Mouse (Mus musculus): ENCODE measurements around the gene Mrpl21. TPM values are rescaled to one million over a fixed set of nuclear protein-coding genes. Genes with fewer than 3 reads are reported as not detected.

The Mrpl21 gene
- total and polyA plus RNA-seq, 2 experiments from 2014 or later, result 65.7 to 93.8 TPM

- WGBS, result 85% methylated on average over 3 of the region's 3 CpGs
- ATAC-seq (no peak), DNase-seq (ENCODE audit: low spot score) (no peak)
- no peak overlapping the region for H3K9ac ChIP-seq (replicated peaks; ENCODE audit: low read length)
- no peaks in the 10 kb centered on the region for H3K9me3 ChIP-seq (ENCODE audit: low read length)
- H3K4me2 ChIP-seq (ENCODE audit: low read depth, low read length), result no peak overlapping the region
- no peak overlapping the region for H3K4me3 ChIP-seq (ENCODE audit: low read length)
- peak; percentile 43 for TF ChIP-seq CTCF (IDR thresholded peaks at IDR 0.05; ENCODE audit: low read depth)
- H3K27ac ChIP-seq, result no peak overlapping the region
- H3K27me3 ChIP-seq (ENCODE audit: insufficient read depth, low read length), result peaks cover 13% of the 10 kb centered on the region
- H3K4me1 ChIP-seq (ENCODE audit: insufficient read depth, low read length), result peaks cover 15% of the 10 kb centered on the region
- H3K36me3 ChIP-seq (ENCODE audit: insufficient read depth, low read length), result no peaks in the 10 kb centered on the region
Measured at GRCm38 (mm10) chr19:3320801-3321200, 38.1 kb downstream of the Mrpl21 start.

GRCm38 (mm10) chr19:3321617-3322016 is 38.9 kb downstream of the Mrpl21 start:
- H3K4me3 ChIP-seq (ENCODE audit: low read length), result peak overlapping the region; percentile 55
- H3K9ac ChIP-seq (replicated peaks; ENCODE audit: low read length), result no peak overlapping the region
- no peak overlapping the region; the same call in 1 of the 2 replicates for H3K27ac ChIP-seq
- no peaks in the 10 kb centered on the region for H3K36me3 ChIP-seq (ENCODE audit: insufficient read depth, low read length)
- 10% methylated on average over 11 of the region's 11 CpGs for WGBS
- peaks cover 20% of the 10 kb centered on the region for H3K4me1 ChIP-seq (ENCODE audit: insufficient read depth, low read length)
- DNase-seq (ENCODE audit: low spot score), result no peak
- ATAC-seq, result no peak
- H3K27me3 ChIP-seq (ENCODE audit: insufficient read depth, low read length), result peaks cover 13% of the 10 kb centered on the region
- peak overlapping the region; percentile 85 for H3K4me2 ChIP-seq (ENCODE audit: low read depth, low read length)
- TF ChIP-seq CTCF (IDR thresholded peaks at IDR 0.05; ENCODE audit: low read depth), result no peak
- H3K9me3 ChIP-seq (ENCODE audit: low read length), result no peaks in the 10 kb centered on the region

- peak within 1 kb of the TSS; percentile 55 for H3K4me3 ChIP-seq (ENCODE audit: low read length)
- TF ChIP-seq CTCF (IDR thresholded peaks at IDR 0.05; ENCODE audit: low read depth), result peak; percentile 60
- WGBS, result 4% methylated on average over 26 of the region's 26 CpGs
- peak within 1 kb of the TSS; percentile 61 for H3K9ac ChIP-seq (replicated peaks; ENCODE audit: low read length)
- peak within 1 kb of the TSS; percentile 85 for H3K4me2 ChIP-seq (ENCODE audit: low read depth, low read length)
- ATAC-seq (no peak; the same call in 1 of the 2 replicates), DNase-seq (ENCODE audit: low spot score) (peak; percentile 41)
- no peaks in the 10 kb centered on the region for H3K9me3 ChIP-seq (ENCODE audit: low read length)
- peak within 1 kb of the TSS; percentile 89; the same call in 1 of the 2 replicates for H3K27ac ChIP-seq
- H3K4me1 ChIP-seq (ENCODE audit: insufficient read depth, low read length), result peaks cover 20% of the 10 kb centered on the region
- no peaks in the 10 kb centered on the region for H3K36me3 ChIP-seq (ENCODE audit: insufficient read depth, low read length)
- H3K27me3 ChIP-seq (ENCODE audit: insufficient read depth, low read length), result peaks cover 13% of the 10 kb centered on the region
Measured at GRCm38 (mm10) chr19:3322261-3322969, 39.7 kb downstream of the Mrpl21 start, which contains the start of gene Cpt1a. Gene Cpt1a (plus strand): TSS chr19:3322334.

GRCm38 (mm10) chr19:3323201-3323621 is 40.5 kb downstream of the Mrpl21 start:
- Histone ChIP-seq H3K27me3 (ENCODE audit: insufficient read depth, low read length) (peaks cover 13% of the 10 kb centered on the region), H3K36me3 (ENCODE audit: insufficient read depth, low read length) (no peaks in the 10 kb centered on the region), H3K9ac (replicated peaks; ENCODE audit: low read length) (peak overlapping the region; percentile 61), H3K4me3 (ENCODE audit: low read length) (peak overlapping the region; percentile 55), H3K9me3 (ENCODE audit: low read length) (no peaks in the 10 kb centered on the region), H3K4me2 (ENCODE audit: low read depth, low read length) (peak overlapping the region; percentile 85), H3K4me1 (ENCODE audit: insufficient read depth, low read length) (peaks cover 20% of the 10 kb centered on the region), H3K27ac (peak overlapping the region; percentile 89)
- no peak for TF ChIP-seq CTCF (IDR thresholded peaks at IDR 0.05; ENCODE audit: low read depth)
- under 1% methylated on average over 46 of the region's 47 CpGs for WGBS
- ATAC-seq, result peak; percentile 74
- peak; percentile 64 for DNase-seq (ENCODE audit: low spot score)

GRCm38 (mm10) chr19:3323753-3324270 is 41.1 kb downstream of the Mrpl21 start:
- TF ChIP-seq CTCF (IDR thresholded peaks at IDR 0.05; ENCODE audit: low read depth), result no peak
- H3K9me3 ChIP-seq (ENCODE audit: low read length), result no peaks in the 10 kb centered on the region
- H3K36me3 ChIP-seq (ENCODE audit: insufficient read depth, low read length), result no peaks in the 10 kb centered on the region
- ATAC-seq (peak; percentile 27; the same call in 1 of the 2 replicates), DNase-seq (ENCODE audit: low spot score) (peak; percentile 36)
- H3K4me2 ChIP-seq (ENCODE audit: low read depth, low read length), result peak overlapping the region; percentile 85
- peaks cover 13% of the 10 kb centered on the region for H3K27me3 ChIP-seq (ENCODE audit: insufficient read depth, low read length)
- peak overlapping the region; percentile 89 for H3K27ac ChIP-seq
- H3K9ac ChIP-seq (replicated peaks; ENCODE audit: low read length), result peak overlapping the region; percentile 61
- peaks cover 20% of the 10 kb centered on the region for H3K4me1 ChIP-seq (ENCODE audit: insufficient read depth, low read length)
- WGBS, result under 1% methylated on average over 34 of the region's 34 CpGs
- peak overlapping the region; percentile 55 for H3K4me3 ChIP-seq (ENCODE audit: low read length)

GRCm38 (mm10) chr19:3324271-3324811 is 41.6 kb downstream of the Mrpl21 start:
- no peak for DNase-seq (ENCODE audit: low spot score)
- TF ChIP-seq CTCF (IDR thresholded peaks at IDR 0.05; ENCODE audit: low read depth), result no peak
- ATAC-seq, result no peak
- no peaks in the 10 kb centered on the region for H3K36me3 ChIP-seq (ENCODE audit: insufficient read depth, low read length)
- 2% methylated on average over 17 of the region's 17 CpGs for WGBS
- H3K9me3 ChIP-seq (ENCODE audit: low read length), result no peaks in the 10 kb centered on the region
- peak overlapping the region; percentile 85 for H3K4me2 ChIP-seq (ENCODE audit: low read depth, low read length)
- peak overlapping the region; percentile 55 for H3K4me3 ChIP-seq (ENCODE audit: low read length)
- peaks cover 13% of the 10 kb centered on the region for H3K27me3 ChIP-seq (ENCODE audit: insufficient read depth, low read length)
- H3K27ac ChIP-seq, result peak overlapping the region; percentile 89
- H3K9ac ChIP-seq (replicated peaks; ENCODE audit: low read length), result peak overlapping the region; percentile 61; the same call in 1 of the 2 replicates
- H3K4me1 ChIP-seq (ENCODE audit: insufficient read depth, low read length), result peaks cover 20% of the 10 kb centered on the region

Measured in hindbrain, postnatal 0 days (tissue).